Mouse (Mus musculus) CD4-positive, CD25-positive, alpha-beta regulatory T cell, adult 4 months (primary cell): ENCODE data around the gene Dnajc10. TPM values are rescaled to one million over a fixed set of nuclear protein-coding genes. Genes with fewer than 3 reads are reported as not detected.
A peak's percentile ranks its signal among the peaks of the same experiment; 100 is the strongest.

Source experiments
- ATAC-seq: one replicate; pipeline ENCODE4 v1.8.0; 2017
- polyA plus RNA-seq, 2 experiments: library from polyadenylated mRNA; unstranded; fragments of 100-300 nt; shearing (Covaris generic); gene quantifications; one replicate each; pipeline ENCODE4 v1.2.1; 2017

The Dnajc10 gene
- polyA plus RNA-seq, result 10 to 100 TPM; 41.4 to 48.8 TPM

DNA sequence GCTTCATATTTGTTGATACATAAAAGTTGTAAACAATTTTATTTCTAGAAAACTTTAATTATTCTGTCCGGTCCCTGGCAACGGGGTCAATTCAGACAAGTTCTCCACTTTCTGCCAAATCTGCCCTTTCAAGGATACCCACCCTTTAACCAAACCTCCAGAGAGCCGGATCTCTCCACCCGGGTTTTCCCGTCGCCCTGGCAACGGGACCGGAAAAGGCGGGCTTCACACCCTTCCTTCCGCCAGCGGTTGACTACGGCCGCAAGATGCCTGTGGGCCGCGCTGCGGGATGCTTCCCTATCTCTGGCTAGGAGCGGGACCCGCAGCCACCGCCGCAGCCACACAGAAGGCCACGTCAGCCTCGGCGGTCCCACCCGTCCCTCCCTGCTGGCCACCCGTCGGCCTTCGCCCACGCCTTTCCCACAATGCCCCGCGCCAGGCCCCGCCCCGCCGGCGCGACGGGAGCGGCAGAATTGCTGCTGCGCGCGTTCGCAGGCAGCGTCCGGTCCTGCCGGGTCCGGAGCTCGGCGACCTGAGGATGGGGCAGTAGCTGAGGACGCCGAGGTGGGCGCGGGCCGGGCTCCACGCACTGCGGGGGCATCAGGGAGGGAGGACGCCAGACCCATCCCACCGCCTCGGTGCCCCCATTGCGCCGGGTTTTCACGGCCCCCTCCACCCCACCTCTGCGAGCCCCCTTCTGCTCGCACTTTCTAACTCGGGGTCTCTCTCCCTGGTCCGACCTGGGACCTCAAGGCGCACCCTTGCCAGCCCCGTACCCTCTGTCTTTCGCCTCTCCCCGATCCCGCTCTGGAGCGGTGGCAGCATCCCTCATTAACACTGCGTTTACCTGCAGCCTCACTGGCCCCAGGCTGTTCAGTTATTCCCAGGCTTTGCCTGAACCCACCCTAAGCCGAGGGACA is at the start of gene Dnajc10:
TSS of gene Dnajc10 (plus strand) at position 225 of the 920 bp plus-strand sequence.
- ATAC-seq, result peak; percentile 91

DNA sequence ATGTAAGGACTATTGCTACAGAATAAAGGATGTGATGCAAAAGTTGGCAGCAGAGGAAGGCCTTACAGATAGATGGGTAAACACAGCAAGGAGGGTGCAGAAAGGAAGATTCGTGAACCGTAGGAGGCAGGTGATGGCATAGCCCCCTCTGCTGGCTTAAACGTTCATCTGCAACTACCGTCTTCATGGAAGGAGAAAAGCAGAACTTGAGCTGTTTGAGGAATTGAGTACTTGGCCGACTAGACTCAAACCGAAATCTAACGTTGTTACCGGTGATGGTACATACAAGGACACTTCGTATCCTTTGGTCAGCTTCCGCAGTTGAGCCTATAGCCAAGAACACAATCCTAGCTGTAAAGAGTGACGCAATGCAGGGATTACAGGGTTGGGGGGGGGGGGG is 48.4 kb upstream of the Dnajc10 start:
- peak; percentile 73 for ATAC-seq

DNA sequence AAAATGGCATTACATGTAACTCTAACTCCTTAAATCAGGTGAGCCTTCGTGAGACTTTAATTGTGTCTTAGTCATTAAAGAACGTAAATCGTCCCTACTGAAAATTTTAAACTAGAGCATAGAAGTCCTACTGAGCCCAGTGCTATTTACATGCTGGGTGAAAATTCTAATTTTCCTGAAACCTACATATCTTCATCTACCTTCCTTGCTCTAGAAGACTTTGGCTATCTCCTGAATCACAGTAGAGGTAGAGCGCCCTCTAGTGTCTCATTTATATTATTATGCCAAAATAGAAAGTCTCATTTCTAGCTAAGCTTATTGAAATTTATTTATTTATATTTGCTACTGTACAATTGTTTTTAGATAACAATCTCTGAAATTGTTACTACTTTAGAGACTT is 47.2 kb upstream of the Dnajc10 start:
- ATAC-seq, result no peak

DNA sequence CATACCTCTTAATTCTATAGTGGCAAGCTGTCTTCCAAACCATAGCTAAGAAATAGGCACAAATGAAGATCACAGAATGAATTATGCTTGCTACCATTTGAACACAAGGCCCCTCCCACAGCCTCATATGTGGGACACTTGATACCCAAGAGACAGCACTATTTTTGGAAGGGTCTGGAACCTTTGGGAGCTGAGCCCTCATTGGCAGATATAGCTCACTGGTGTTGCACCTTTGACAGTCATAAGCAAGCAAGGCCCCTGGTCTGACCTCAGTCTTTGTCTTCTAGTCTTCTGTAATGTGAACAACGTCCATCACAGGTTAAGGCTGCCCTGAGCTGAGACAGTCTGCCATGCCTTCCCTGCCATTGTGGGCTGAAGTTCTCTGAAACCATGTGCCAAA is 43.8 kb upstream of the Dnajc10 start:
- no peak for ATAC-seq

DNA sequence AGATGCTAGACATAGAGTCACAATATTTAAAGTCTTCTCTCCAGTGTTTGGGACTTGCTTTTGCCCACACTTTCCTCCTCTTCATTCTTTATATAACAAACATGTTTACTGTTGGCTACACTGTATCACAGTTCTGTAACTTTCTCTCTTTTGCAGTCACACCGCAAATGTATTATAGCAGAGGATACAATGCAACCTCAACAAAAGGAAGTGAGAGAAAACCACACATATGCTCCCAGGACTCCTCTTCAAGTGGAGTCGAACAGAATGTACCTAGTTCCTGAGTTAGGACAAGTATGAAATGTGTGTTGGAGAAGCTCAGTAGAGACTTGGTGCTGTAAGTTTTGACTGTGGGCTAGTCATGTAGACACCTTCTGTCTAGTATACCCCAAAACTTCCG is 42.2 kb upstream of the Dnajc10 start:
- no peak for ATAC-seq

DNA sequence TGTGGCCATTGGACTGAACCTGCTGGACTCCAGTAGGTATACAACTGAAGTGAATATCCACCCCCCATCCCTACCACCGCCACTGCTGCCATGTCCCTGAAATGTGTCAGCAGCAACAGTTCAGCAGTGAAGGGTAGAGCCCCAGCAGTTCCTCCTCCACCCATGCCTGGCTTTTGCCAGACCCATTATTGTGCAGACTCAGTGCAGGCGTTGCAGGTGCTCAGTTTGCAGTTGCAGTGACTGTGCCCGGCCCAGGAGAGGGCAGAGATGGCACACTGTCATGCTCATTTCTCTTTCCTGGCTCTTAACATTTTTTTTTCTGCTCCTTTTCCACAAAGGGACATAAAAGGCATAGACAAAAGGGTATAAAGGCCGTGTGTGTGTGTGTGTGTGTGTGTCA is 41.5 kb upstream of the Dnajc10 start:
- ATAC-seq, result no peak

DNA sequence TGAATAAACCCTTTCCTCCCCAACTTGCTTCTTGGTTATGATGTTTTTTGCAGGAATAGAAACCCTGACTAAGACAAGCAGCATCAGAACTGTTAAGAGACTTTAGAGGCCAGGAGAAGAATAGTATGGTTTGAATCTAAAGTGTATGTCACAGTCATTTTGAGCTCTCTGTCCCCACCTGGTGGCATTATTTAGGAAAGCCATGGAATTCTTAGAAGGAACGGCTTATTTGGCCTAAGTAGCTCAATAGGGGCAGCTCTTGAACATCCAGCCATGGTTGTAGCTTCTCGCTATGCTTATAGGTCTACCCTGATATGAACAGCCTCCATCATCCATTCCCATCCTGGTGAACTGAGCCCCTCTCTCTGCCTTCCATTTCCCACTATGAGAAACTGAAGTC is 40.1 kb upstream of the Dnajc10 start:
- ATAC-seq, result no peak

DNA sequence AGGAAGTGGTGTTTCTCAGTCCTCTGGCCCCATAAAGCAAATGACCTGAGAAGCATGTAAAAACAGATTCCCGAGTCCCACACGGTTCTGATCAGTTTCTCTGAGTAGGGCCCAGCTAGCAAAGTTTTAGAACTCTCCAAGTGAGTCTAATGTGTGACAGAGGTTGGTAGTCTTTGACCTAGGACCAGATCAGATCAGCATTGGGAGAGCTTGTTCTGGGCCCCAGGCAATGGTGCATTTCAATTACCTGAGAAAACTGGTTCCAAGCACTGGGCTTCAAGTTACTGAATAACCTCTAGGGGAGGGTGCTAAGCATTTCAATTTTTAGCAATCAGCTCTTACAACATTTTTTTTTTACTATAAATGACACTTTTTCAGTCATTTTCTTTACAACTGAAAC is 33.1 kb upstream of the Dnajc10 start:
- no peak for ATAC-seq

DNA sequence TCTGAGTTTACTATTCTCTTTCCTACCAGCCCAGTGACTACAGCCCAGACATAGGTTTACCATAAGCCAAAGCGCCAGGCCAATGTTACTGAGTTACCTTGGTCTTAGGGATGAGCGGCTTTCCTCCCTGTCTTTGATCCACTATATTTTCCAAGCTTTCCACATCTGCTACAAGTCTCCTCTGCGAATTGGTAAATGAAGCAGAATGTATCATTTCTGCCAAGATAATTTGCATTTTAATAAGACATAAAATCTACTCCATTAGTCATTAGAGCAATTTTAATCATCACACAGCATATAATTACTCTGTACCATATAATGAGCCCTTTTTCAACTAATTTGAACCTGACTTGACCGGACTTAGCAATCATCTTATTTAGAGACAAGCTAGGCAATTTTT is 28.9 kb upstream of the Dnajc10 start:
- ATAC-seq, result no peak

DNA sequence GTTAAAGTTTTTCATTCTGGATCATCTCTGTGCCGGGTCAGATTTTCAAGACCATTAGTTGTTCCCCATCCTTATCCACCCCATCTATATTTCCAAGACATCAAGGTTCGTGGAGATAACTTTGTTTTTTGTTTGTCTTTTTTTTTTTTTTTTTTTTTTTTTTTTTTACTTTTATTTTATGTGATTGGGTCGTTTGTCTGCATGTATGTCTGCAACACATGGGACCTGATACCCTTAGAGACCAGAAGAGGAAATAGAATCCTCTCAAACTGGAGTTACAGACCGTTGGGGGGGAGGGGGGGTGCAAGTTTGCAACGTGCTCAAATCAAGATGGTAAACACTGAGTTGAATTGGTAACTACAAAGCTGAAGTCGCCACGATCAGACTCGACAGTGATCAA is 23.1 kb upstream of the Dnajc10 start, which contains the start of gene Prdx6b:
TSS of gene Prdx6b (plus strand) at position 301 of the 400 bp plus-strand sequence.
- ATAC-seq, result no peak

DNA sequence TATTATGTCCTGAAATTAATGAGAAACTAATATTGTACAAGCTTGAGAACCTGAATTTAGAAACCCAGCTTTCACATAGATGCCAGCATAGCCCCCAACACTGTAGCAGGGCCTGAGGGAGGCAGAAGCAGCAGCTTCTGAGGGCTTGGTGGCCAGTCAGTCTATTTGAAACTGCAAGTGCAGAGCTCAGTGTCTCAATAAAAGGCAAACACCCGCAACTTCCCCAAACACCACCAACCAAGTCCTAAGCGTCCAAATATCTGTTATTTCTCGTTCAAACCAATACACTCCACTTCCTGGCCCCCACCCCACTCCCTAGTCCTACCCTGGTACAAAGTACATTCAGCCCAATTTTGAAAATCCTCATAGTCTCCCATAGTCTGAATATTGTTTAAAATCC is 16.9 kb upstream of the Dnajc10 start:
- no peak for ATAC-seq

DNA sequence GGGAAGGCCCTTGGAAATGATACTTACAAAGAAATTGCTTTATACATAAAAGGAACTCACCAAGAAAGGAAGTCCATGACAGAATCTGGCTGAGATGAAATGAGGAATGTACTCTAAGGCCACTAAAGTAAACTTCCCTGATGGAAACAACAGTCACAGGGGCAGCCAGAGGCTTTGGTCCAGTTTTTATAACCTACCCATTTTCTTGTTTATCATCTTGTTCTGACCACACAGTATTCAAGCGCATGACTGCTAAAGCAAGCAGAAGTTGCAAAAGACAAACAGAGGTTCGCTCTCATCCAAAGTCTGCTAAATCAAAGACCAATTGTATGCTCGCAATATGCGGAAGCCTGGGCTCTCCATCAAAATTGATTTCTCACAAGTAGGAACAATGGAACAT is 14.5 kb upstream of the Dnajc10 start:
- ATAC-seq, result no peak

DNA sequence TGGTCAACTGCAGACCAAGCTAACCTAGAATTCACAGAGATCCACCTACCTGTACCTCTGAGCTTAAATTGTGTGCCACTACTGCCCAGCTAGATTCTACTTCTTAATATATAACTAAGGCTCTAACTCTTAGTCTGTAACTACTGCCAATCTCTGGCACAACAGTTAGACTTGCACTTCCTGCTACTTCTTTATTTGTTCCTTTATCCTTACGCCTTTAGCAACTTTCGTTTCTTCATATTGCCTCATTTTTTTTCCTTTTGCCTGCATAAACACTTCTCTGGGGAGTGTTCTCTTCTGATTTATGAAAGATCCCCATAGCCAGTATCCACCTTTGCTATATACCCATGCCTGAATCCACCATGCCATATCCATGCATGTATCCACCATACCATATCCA is 11.3 kb upstream of the Dnajc10 start:
- no peak for ATAC-seq

DNA sequence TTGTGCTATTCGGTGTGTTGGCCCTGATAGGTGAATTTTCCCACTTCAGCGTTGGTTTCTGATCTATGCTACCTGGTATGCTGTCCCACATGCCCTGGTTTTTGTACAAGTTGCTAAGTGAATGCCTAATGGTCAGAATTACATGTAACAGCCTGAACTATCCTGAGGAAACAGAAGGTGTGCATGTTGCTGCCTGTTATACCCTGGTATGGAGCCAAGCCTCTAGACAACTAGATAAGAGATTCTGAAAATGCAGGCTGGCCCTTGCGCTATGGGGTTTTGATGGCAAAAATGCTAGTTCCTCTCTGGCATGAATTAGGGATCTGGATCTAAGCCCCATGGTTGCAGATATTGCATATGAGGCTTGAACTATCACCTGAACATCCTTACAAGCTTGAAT is 7.6 kb upstream of the Dnajc10 start:
- no peak for ATAC-seq

DNA sequence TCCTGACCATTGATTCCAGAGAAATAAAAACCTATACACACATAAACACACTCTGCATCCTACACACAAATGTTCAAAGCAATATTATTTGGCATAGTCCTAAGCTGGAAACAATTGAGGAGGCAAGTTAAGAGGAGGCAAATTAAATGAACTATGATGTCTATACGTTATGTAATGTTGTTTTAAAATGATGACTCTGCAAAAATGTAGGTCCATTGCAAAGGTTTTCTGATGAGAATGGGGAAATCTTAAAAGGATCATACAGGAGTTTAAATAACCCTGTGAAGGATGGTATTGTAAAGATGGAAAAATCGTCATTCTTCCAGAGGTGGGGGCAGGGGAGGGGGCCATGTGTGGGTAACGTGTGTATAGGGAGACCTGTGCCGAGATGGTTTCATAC is 5.5 kb upstream of the Dnajc10 start:
- ATAC-seq, result no peak

DNA sequence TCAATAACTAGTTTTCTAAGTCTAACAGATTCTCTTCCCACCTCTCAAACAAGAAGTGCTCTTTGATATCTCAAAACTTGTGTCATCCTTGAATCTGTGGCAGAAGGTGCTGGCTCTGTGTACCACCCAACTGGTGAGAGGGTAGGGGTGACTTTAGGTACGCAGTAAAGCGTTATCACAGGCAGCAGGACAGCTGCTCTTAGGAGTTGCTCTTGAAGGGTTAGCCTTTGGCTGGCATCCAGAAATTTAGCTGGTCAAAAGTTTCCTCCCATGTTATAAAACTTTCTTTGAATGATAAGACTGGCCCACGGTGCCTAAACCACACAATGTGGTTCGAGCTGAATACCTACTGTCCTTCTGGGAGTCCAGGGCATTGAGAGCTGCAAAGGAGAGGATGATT is 4.5 kb upstream of the Dnajc10 start:
- ATAC-seq, result no peak

DNA sequence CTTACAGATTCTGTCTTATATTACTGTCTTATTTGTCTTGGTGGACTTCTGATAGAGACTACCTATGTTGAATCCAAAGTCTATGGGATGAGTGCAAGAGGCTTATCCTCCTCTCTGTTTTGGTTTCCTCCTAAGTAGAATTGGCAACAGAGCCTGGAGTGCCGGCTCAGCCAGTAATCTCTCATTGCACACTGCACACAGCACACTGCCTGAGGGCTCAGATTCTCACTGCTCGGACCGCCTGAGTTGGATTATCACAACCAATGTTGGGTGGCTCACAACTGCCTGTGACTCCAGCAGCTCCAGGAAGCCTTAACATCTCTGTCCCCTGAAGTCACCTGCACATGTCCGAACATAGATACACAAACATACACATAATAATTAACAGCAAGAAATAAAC is 3.9 kb upstream of the Dnajc10 start:
- no peak for ATAC-seq

DNA sequence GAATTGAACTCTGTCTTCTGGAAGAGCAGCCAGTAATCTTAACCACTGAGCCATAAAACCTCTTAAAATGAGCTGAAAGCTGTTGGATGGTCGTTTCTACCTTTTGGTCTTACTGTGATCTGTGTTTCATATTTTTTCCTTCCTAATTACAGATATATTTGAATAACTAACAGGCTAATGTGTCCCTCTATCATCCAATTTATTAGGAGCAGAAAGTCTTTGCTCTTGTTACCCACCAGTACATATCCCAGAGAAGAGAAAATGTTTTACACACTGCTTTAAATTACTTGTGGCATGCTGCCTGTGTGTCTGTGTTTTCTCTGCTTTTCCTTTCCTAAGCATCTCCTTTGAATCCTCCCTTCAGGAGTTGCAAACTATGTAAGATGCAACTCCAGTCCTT is 1.1 kb upstream of the Dnajc10 start:
- no peak for ATAC-seq

DNA sequence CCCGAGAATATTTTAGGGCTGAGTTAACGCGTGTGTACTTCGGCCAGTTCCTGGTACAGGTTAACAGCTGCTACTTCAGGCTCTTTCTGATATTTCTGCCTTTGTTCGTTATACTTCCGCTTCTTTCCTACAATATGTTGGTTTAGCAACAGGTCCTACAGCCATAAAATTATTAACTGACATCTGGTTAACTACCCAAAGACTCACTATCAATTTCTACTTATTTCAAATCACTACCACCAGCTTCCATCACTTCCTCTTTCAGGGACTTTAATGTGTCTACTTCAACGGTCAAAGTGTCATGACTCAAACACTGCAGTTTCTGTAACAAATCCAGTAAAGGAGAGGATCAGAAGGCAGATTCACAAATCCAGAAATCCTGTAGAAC is 418 bp upstream of the Dnajc10 start:
- peak; percentile 22 for ATAC-seq

DNA sequence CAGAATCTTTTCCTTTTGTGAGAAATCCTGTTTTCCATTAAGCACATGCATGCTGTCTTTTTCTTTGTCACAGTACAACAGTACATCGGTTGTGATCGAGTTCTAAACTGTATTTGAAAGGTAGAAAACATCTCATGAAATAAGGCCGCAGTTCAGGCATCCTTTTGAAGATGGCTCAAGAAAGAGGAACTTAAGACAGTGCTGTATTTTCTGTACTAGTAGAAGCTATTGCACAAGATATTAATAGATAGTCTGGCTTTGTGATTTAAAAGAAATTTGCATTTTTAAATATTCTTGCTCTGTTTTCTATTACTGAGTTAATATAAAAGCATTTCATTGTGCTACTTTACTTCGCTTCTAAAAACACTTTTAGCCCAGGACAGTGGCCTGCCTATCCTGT is 7.6 kb downstream of the Dnajc10 start:
- no peak for ATAC-seq

DNA sequence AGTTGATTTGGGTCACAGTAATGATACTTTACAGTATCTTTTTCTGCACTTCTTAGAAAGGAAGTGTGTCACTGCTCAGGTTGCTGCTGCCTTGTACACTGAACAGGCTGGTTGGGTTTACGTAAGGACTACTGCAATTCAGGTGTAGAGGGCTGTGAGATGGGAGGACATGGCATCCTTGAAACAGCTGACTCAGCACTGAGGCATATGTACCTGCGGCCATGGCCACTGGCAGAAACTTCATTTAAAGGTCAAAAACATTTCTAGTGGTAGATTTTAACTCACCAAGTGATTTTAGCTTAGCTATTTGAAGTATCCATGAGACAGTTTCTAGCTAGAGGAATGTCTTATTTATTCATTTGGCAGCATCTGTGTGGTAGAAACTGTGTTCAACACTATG is 10.5 kb downstream of the Dnajc10 start:
- ATAC-seq, result no peak

DNA sequence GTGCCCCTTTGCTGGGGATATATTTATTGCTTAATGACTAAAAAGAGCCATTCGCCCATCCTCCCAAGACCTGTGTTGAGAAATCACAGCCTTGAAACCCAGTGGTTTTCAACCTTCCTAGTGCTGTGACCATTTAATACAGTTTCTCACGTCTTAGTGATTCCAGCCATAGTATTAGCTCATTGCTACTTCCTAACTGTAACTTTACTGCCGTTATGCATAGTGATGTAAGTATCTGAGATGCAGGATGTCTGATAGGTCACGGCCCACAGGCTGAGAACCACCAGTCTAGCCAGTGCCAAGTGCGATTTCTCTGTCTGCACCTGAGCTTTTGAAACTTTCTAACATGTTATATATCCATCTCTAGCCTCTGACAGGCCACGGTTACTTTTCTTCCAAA is 12.0 kb downstream of the Dnajc10 start:
- ATAC-seq, result no peak

DNA sequence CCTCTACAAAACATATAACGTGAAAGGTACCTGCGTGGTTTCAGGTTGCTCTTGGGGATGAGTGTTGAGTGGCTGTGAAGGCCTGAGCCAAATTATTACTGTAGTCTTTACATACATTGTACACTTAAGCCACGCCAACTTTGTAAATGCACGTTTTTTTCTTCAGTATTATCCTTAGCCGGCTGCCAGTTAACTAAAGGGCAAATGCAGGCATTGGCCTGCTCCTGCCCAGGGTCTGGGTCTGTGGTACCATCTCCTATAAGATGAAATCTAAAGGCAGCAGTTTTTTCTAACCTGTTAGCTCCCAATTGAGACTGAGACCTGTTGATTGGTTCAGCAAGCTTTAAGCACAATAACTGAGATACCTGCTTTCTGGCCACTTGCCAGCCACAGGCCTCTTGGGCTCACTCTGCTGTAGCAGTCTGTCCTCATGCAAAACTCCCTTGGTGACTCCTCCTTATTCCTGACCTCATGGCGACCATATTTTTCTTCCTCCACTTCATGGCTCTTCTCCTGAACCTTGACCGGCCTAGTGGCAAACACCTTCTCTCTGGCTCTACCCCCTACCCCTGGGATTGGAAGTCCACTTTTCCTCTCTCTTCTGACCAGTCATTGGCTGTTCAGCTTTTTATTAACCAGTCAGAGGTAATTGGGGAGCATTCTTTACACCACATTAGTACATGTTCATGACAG is 13.8 kb downstream of the Dnajc10 start:
- ATAC-seq, result no peak

DNA sequence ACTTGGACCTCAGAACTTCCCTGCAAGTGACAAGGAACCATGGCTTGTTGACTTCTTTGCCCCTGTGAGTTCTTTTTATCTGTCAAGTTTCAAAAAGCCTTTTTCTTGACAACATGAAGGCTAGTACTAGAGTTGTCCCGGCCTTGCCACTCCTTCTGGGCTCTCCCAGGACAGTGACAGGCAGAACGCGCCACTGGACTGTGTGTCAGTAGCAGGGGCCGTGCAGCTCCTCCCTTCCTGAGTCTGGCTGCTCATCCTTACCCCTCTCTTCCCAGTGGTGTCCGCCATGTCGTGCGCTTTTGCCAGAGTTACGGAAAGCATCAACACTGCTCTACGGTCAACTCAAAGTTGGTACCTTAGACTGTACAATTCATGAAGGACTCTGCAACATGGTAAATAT is 25.3 kb downstream of the Dnajc10 start:
- no peak for ATAC-seq
